Mouse (Mus musculus) gastrocnemius, adult 2 months (tissue): ENCODE measurements around the gene Etv5. TPM values are rescaled to one million over a fixed set of nuclear protein-coding genes. Genes with fewer than 3 reads are reported as not detected.

Experiments
- DNase-seq: peaks from one replicate; pipeline ENCODE4 v3.0.0; 2022
- H3K27ac ChIP-seq: fragments of 200-600 bp; 2 replicates; pipeline ENCODE4 v1.8.1; 2022; ENCODE audit warnings: mild to moderate bottlenecking
- H3K4me3 ChIP-seq: fragments of 200-600 bp; 2 replicates; pipeline ENCODE4 v1.8.1; 2022; ENCODE audit warnings: mild to moderate bottlenecking, moderate library complexity
- CTCF ChIP-seq: fragments of 200-600 bp; IDR thresholded peaks from 2 replicates; pipeline ENCODE4 v1.8.1; 2022; ENCODE audit warnings: antibody characterized with exemption, mild to moderate bottlenecking, moderate library complexity
- intact Hi-C: fragments of 180-260 bp; cut with DNase I; formaldehyde crosslinking; loops from one replicate; pipeline ENCODE4 v1.15.1; 2025
- total RNA-seq, 2 experiments: library from RNA; stranded (reverse); gene quantifications; 2 replicates each; pipeline ENCODE4 v1.2.3; 2021

Gene Etv5
- total RNA-seq, 2 experiments from 2014 or later = 7.1 to 7.5 TPM

DNA sequence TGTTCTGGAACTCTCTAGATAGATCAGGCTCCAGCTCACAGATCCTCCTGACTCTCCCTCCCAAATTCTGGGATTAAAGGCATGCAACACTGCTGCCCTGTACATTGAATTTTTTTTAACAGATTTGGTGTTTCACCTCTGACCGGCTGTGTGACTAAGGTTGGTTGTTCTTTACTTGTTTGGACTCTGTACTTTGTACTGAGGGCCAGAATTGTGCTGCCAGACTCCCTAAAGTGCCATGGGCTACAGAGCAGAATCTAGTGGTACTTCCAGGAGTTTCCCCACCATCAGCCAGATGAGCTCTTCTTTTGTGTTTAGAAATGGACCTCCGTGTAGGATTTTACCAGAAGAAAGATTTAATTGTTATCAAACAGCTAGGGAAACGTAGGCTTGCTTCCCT, 103.7 kb downstream of the Etv5 start:
- TF ChIP-seq CTCF = no peak
- intact Hi-C loops = no loop called here
- H3K4me3 ChIP-seq = no peak overlapping the region
- no peak overlapping the region for H3K27ac ChIP-seq
- no peak for DNase-seq

Other genes starting within 250 kb of the Etv5 start
- gene Tra2b, start 173.7 kb downstream of the Etv5 start, total RNA-seq = 10 to 100 TPM; 34.7 to 36.8 TPM
- gene Dgkg, start 217.5 kb upstream of the Etv5 start, total RNA-seq = under 1 TPM; 0.41 to 0.70 TPM